Mouse (Mus musculus): ENCODE measurements around the gene Mlf2.

GRCm38 (mm10) chr6:124885956-124886381 lies 45.2 kb upstream of the Mlf2 start:
- TF ChIP-seq MAFK (IDR thresholded peaks at IDR 0.05; ENCODE audit: insufficient read depth, low read depth, low read length) (no peak), HCFC1 (IDR thresholded peaks at IDR 0.05; ENCODE audit: borderline replicate concordance, insufficient read depth, low read length) (no peak), ZNF384 (IDR thresholded peaks at IDR 0.05; ENCODE audit: low read depth, low read length) (no peak)

Data from ES-E14 (cell line).